Mouse (Mus musculus) thymus, adult 18-20 months (tissue): ENCODE data around the gene Cdkal1.

ENCODE experiments used
- DNase-seq, 2 experiments: peaks; one replicate each; pipeline ENCODE4 v3.0.0; 2022; ENCODE audit warnings: mixed read lengths in 2 of 2

Gene Cdkal1

GRCm38 (mm10) chr13:29855281-29856031 lies at the start of gene Cdkal1:
Gene Cdkal1, minus strand, starts transcription at chr13:29855674.
- DNase-seq = peak; percentile 57 to 63

- DNase-seq = no peak
These were observed 47.9 kb upstream of the Cdkal1 start for GRCm38 (mm10) chr13:29903341-29903740.

GRCm38 (mm10) chr13:29902676-29903075 lies 47.2 kb upstream of the Cdkal1 start:
- DNase-seq = no peak

GRCm38 (mm10) chr13:29901641-29902040 lies 46.2 kb upstream of the Cdkal1 start:
- DNase-seq = no peak

GRCm38 (mm10) chr13:29866780-29867179 lies 11.3 kb upstream of the Cdkal1 start:
- DNase-seq = no peak

GRCm38 (mm10) chr13:29864331-29864730 lies 8.9 kb upstream of the Cdkal1 start:
- no peak for DNase-seq

- DNase-seq = no peak
These were observed 4.6 kb upstream of the Cdkal1 start for GRCm38 (mm10) chr13:29860087-29860486.

GRCm38 (mm10) chr13:29857436-29857835 lies 2.0 kb upstream of the Cdkal1 start:
- DNase-seq = no peak

GRCm38 (mm10) chr13:29854876-29855275 lies 598 bp downstream of the Cdkal1 start:
- no peak for DNase-seq

- DNase-seq = no peak
These were observed 16.9 kb downstream of the Cdkal1 start for GRCm38 (mm10) chr13:29838409-29839047.

- no peak for DNase-seq
These were observed 20.3 kb downstream of the Cdkal1 start for GRCm38 (mm10) chr13:29835170-29835569.

GRCm38 (mm10) chr13:29833751-29834150 lies 21.7 kb downstream of the Cdkal1 start:
- DNase-seq = no peak

- no peak for DNase-seq
These were observed 24.3 kb downstream of the Cdkal1 start for GRCm38 (mm10) chr13:29831126-29831525.

- DNase-seq = no peak
These were observed 27.4 kb downstream of the Cdkal1 start for GRCm38 (mm10) chr13:29828032-29828431.

- no peak for DNase-seq
These were observed 29.0 kb downstream of the Cdkal1 start for GRCm38 (mm10) chr13:29826469-29826868.

- DNase-seq = no peak
These were observed 29.4 kb downstream of the Cdkal1 start for GRCm38 (mm10) chr13:29826041-29826440.

- no peak for DNase-seq
These were observed 30.7 kb downstream of the Cdkal1 start for GRCm38 (mm10) chr13:29824797-29825196.

- no peak for DNase-seq
These were observed 31.1 kb downstream of the Cdkal1 start for GRCm38 (mm10) chr13:29824326-29824725.

GRCm38 (mm10) chr13:29823906-29824305 lies 31.6 kb downstream of the Cdkal1 start:
- DNase-seq = no peak

GRCm38 (mm10) chr13:29823487-29823886 lies 32.0 kb downstream of the Cdkal1 start:
- DNase-seq = no peak

- DNase-seq = no peak
These were observed 35.4 kb downstream of the Cdkal1 start for GRCm38 (mm10) chr13:29819910-29820583.

- DNase-seq = no peak
These were observed 36.3 kb downstream of the Cdkal1 start for GRCm38 (mm10) chr13:29819147-29819546.

GRCm38 (mm10) chr13:29818314-29818713 lies 37.2 kb downstream of the Cdkal1 start:
- no peak for DNase-seq

GRCm38 (mm10) chr13:29810780-29811179 lies 44.7 kb downstream of the Cdkal1 start:
- DNase-seq = no peak
